Mouse (Mus musculus) intestine, postnatal 0 days (tissue): ENCODE data around the gene Ndrg2. TPM values are rescaled to one million over a fixed set of nuclear protein-coding genes. Genes with fewer than 3 reads are reported as not detected.

ENCODE experiments used
- ATAC-seq: fragments of 200-750 bp; cut with Nextera tagmentation; 2 replicates; pipeline ENCODE4 v1.8.0; 2017; ENCODE audit warnings: mild to moderate bottlenecking, moderate TSS enrichment, moderate library complexity
- H3K27ac ChIP-seq: fragments of 300-500 bp; sonication (generic); 2 replicates; pipeline ENCODE4 v1.5.1; 2014; ENCODE audit warnings: mild to moderate bottlenecking, low read depth, low read length, moderate library complexity
- H3K27me3 ChIP-seq: fragments of 300-500 bp; sonication (generic); replicated peaks from 2 replicates; pipeline ENCODE4 v1.6.1; 2014; ENCODE audit warnings: low read length, mixed read lengths; ENCODE audit not compliant: control insufficient read depth, insufficient read depth
- H3K36me3 ChIP-seq: fragments of 300-500 bp; sonication (generic); 2 replicates; pipeline ENCODE4 v1.6.1; 2014; ENCODE audit warnings: mild to moderate bottlenecking, moderate library complexity; ENCODE audit not compliant: control insufficient read depth, insufficient read depth
- H3K4me1 ChIP-seq: fragments of 300-500 bp; sonication (generic); replicated peaks from 2 replicates; pipeline ENCODE4 v1.6.1; 2014; ENCODE audit warnings: antibody characterized with exemption, low read length, mixed read lengths; ENCODE audit not compliant: control insufficient read depth, insufficient read depth
- H3K4me2 ChIP-seq: fragments of 300-500 bp; sonication (generic); replicated peaks from 2 replicates; pipeline ENCODE4 v1.6.1; 2014; ENCODE audit warnings: low read depth, mild to moderate bottlenecking, moderate library complexity
- H3K4me3 ChIP-seq: fragments of 300-500 bp; sonication (generic); 2 replicates; pipeline ENCODE4 v1.5.1; 2014; ENCODE audit warnings: low read depth, low read length
- H3K9ac ChIP-seq: fragments of 300-500 bp; sonication (generic); 2 replicates; pipeline ENCODE4 v1.6.1; 2014; ENCODE audit warnings: mild to moderate bottlenecking, low read depth, low read length
- H3K9me3 ChIP-seq: fragments of 300-500 bp; sonication (generic); 2 replicates; pipeline ENCODE4 v1.6.1; 2016; ENCODE audit warnings: mixed run types; ENCODE audit not compliant: control insufficient read depth
- CTCF ChIP-seq: sonication (generic); IDR thresholded peaks from 2 replicates; pipeline ENCODE4 v1.5.1; 2016; ENCODE audit warnings: low read depth, mild to moderate bottlenecking, control low read depth, antibody characterized with exemption, moderate library complexity
- WGBS: fragments of 180-500 bp; shearing (Covaris S2); extraction: QIAGEN DNeasy Blood & Tissue Kit; methylation state at CpG from one replicate; pipeline ENCODE4 v1.1.7; 2014; 5-methylcytosine and 5-hydroxymethylcytosine counted together
- polyA plus RNA-seq: library from polyadenylated mRNA; unstranded; fragments of >200 nt; fragmentation: Nextera tagmentation; extraction: Ambion mirVana; gene quantifications from 2 replicates; pipeline ENCODE4 v1.2.1, GENCODE M21; 2015

The Ndrg2 gene
- polyA plus RNA-seq, 1 experiment from 2014 or later: 27.1 TPM

DNA sequence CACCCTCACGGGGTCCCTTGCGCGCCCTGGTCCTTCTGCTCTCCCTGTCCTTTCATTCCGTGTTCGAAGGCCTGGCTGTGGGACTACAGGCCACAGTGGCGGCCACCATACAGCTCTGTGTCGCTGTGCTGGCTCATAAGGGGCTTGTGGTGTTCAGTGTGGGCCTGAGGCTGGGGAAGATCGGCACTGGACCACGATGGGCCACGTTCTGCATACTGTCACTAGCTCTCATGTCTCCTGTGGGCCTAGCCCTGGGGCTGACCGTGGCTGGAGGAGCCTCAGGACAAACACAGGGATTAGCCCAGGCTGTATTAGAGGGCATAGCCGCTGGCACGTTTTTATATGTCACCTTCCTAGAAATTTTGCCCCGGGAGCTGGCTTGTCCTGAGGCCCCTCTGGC, 18.9 kb downstream of the Ndrg2 start:
- Histone ChIP-seq H3K4me2 (no peak overlapping the region), H3K4me1 (no peaks in the 10 kb centered on the region), H3K4me3 (no peak overlapping the region), H3K27ac (no peak overlapping the region), H3K9ac (no peak overlapping the region), H3K9me3 (no peaks in the 10 kb centered on the region), H3K27me3 (no peaks in the 10 kb centered on the region), H3K36me3 (peaks cover 31% of the 10 kb centered on the region)
- WGBS: 82% methylated on average over 14 of the region's 14 CpGs
- no peak for ATAC-seq
- TF ChIP-seq CTCF: no peak

- TF ChIP-seq CTCF: no peak
- H3K4me1 ChIP-seq: no peaks in the 10 kb centered on the region
- H3K36me3 ChIP-seq: peaks cover 44% of the 10 kb centered on the region
- WGBS: 58% methylated on average over 3 of the region's 3 CpGs
- no peak overlapping the region for H3K4me3 ChIP-seq
- H3K4me2 ChIP-seq: no peak overlapping the region
- H3K27me3 ChIP-seq: no peaks in the 10 kb centered on the region
- H3K9me3 ChIP-seq: no peaks in the 10 kb centered on the region
- ATAC-seq: no peak
- no peak overlapping the region for H3K27ac ChIP-seq
- no peak overlapping the region for H3K9ac ChIP-seq
Measured at GRCm38 (mm10) chr14:51893809-51894208, 20.1 kb downstream of the Ndrg2 start.

DNA sequence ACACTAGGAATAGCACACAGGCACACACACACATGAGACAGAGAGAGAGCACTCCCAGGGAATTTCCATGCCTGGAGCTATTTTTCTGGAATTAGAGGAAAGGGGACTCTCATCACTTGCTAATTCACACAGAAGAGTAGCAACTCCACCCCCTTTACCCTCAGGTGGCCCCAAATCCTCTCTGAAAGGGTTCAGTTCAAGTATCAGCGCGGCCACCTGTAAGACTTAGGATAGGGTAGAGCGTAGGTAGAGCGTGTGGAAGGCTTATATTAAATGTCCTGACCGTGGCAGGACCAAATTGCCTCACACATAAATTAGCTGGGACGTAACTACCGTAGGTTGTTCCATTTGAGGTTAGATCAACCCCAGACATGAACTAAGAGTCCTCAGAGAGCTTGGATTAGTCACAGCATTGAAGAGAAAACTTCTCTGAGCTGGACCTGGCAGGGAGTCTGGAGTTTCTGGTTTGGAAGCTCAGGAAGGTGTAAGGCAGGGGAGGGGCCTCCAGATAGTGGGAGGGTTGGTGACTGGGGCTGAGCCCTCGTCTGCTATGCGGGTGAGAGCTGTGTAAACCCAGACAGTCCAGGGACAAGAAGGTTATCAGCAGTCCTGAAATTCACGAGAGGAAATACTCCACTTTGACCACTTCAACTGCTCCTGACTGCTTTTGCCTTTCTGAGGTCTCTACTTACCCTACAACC, 20.7 kb downstream of the Ndrg2 start:
- no peak for ATAC-seq

DNA sequence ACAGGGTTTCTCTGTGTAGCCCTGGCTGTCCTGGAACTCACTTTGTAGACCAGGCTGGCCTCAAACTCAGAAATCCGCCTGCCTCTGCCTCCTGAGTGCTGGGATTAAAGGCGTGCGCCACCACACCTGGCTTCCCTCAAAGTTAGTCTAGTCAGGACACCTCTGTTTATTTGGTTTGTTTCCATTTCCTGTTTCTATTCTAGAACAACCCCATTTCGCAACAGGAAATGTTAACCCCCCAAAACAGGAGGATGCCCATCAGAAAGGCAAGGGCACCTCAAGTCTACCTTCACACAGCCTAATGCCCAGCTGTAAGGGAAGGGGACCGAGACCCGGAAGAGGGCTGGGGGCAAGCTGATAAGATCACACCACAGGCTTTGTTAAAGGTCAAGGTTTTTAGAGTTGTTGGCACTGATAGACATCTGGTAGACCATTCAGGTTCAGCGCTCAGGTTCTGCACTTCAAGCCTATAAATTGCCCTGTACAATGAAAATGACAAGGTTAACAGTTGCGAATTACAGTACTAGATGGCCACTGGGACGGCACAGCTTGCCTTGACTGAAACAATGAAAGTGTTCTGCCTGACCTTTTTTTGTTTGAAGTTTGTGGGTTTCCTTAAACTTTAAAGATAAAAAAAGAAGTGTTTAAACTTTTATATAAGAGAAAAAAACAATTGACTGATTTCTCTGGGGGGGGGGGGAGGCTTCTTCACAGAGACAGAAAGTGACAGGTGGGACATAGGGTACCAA, 21.6 kb downstream of the Ndrg2 start, which contains the start of gene Slc39a2:
Gene Slc39a2 (plus strand): TSS at position 699 of the 749 bp plus-strand sequence.
- Histone ChIP-seq H3K4me3 (no peak within 1 kb of the TSS), H3K4me2 (no peak within 1 kb of the TSS), H3K4me1 (no peaks in the 10 kb centered on the region), H3K36me3 (peaks cover 57% of the 10 kb centered on the region), H3K27ac (no peak within 1 kb of the TSS), H3K27me3 (no peaks in the 10 kb centered on the region), H3K9ac (no peak within 1 kb of the TSS), H3K9me3 (no peaks in the 10 kb centered on the region)
- no peak for TF ChIP-seq CTCF
- ATAC-seq: no peak
- 85% methylated on average over 9 of the region's 9 CpGs for WGBS

More for the DNA sequence above, 20.7 kb downstream of the Ndrg2 start:
- Histone ChIP-seq H3K9ac (no peak overlapping the region), H3K4me2 (no peak overlapping the region), H3K27me3 (no peaks in the 10 kb centered on the region), H3K36me3 (peaks cover 49% of the 10 kb centered on the region), H3K27ac (no peak overlapping the region), H3K4me1 (no peaks in the 10 kb centered on the region), H3K4me3 (no peak overlapping the region), H3K9me3 (no peaks in the 10 kb centered on the region)
- TF ChIP-seq CTCF: no peak
- WGBS: 33% methylated on average over 10 of the region's 10 CpGs

GRCm38 (mm10) chr14:51889833-51890232, 24.1 kb downstream of the Ndrg2 start:
- Histone ChIP-seq H3K36me3 (peaks cover 55% of the 10 kb centered on the region), H3K9ac (no peak overlapping the region), H3K27me3 (no peaks in the 10 kb centered on the region), H3K9me3 (no peaks in the 10 kb centered on the region), H3K4me3 (no peak overlapping the region), H3K27ac (no peak overlapping the region), H3K4me2 (no peak overlapping the region), H3K4me1 (peaks cover 12% of the 10 kb centered on the region; the same call in 1 of the 2 replicates)
- 84% methylated on average over 6 of the region's 6 CpGs for WGBS
- no peak for TF ChIP-seq CTCF
- ATAC-seq: no peak

DNA sequence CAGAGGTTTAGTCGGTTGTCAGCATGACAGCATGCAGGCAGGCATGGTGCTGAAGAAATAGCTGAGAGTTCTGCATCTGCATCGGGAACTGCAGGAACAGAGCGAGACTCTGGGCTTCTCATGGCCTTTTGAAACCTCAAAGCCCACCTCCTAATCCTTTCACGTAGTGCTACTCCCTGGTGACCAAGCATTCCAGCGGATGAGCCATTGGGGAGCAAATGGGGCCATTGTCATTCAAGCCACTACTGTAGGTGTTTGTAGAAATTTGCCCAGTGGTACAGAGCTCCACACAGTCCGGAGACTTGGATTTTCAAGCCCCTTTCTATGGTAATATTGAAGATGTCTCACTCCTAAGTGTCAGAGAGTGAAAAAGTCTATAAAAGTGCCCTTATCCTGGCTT, 27.9 kb downstream of the Ndrg2 start:
- ATAC-seq: no peak
- 64% methylated on average over 6 of the region's 6 CpGs for WGBS
- H3K9ac ChIP-seq: no peak overlapping the region

More for the DNA sequence above, 27.9 kb downstream of the Ndrg2 start:
- H3K4me1 ChIP-seq: peaks cover 12% of the 10 kb centered on the region; the same call in 1 of the 2 replicates
- H3K9me3 ChIP-seq: no peaks in the 10 kb centered on the region
- H3K27me3 ChIP-seq: no peaks in the 10 kb centered on the region
- H3K36me3 ChIP-seq: peaks cover 39% of the 10 kb centered on the region
- peak overlapping the region; percentile 91 for H3K4me2 ChIP-seq
- no peak overlapping the region for H3K4me3 ChIP-seq
- H3K27ac ChIP-seq: no peak overlapping the region
- no peak for TF ChIP-seq CTCF
